Mouse (Mus musculus): ENCODE measurements around the gene Stat5a. TPM values are rescaled to one million over a fixed set of nuclear protein-coding genes. Genes with fewer than 3 reads are reported as not detected.

Stat5a gene
- polyA plus RNA-seq, 1 experiment from 2014 or later, result 1.8 TPM

- Histone ChIP-seq H3K4me2 (replicated peaks; ENCODE audit: low read depth, low read length) (no peak overlapping the region), H3K4me3 (ENCODE audit: low read depth, low read length) (no peak overlapping the region), H3K36me3 (ENCODE audit: control insufficient read depth, insufficient read depth, low read length) (no peaks in the 10 kb centered on the region), H3K27me3 (ENCODE audit: control insufficient read depth, insufficient read depth, low read length) (peaks cover 23% of the 10 kb centered on the region), H3K4me1 (replicated peaks; ENCODE audit: control insufficient read depth, insufficient read depth, low read length) (no peaks in the 10 kb centered on the region), H3K9ac (ENCODE audit: low read depth, low read length) (no peak overlapping the region), H3K27ac (ENCODE audit: low read depth, low read length) (no peak overlapping the region), H3K9me3 (ENCODE audit: control insufficient read depth, low read length) (no peaks in the 10 kb centered on the region)
- DNase-seq (ENCODE audit: low spot score) (no peak), ATAC-seq (ENCODE audit: low FRiP score) (no peak)
- WGBS, result 86% methylated on average over 7 of the region's 7 CpGs
These were observed 2.2 kb downstream of the Stat5a start for GRCm38 (mm10) chr11:100861335-100861734.

DNA sequence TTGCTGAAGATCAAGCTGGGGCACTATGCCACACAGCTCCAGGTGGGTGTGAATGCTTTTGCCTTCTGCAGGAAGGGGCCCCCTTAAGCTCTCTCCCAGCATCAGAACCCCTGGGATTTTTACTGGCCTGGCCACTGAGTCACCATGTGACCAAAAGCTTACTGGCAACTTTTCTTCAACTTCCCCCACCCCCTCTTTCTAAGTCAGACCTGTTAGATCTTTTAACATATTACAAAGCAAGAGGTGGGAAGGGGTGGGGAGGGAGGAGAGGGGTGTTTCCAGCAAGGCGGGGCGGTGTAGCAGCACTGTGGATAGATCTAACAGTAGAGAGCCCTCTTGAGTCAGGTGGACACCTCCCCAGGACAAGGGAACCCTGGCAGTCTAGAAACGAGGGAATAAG is 2.7 kb downstream of the Stat5a start:
- Histone ChIP-seq H3K36me3 (ENCODE audit: control insufficient read depth, insufficient read depth, low read length) (no peaks in the 10 kb centered on the region), H3K4me2 (replicated peaks; ENCODE audit: low read depth, low read length) (no peak overlapping the region), H3K27me3 (ENCODE audit: control insufficient read depth, insufficient read depth, low read length) (peaks cover 23% of the 10 kb centered on the region), H3K27ac (ENCODE audit: low read depth, low read length) (no peak overlapping the region), H3K9me3 (ENCODE audit: control insufficient read depth, low read length) (no peaks in the 10 kb centered on the region), H3K4me1 (replicated peaks; ENCODE audit: control insufficient read depth, insufficient read depth, low read length) (no peaks in the 10 kb centered on the region), H3K4me3 (ENCODE audit: low read depth, low read length) (no peak overlapping the region), H3K9ac (ENCODE audit: low read depth, low read length) (no peak overlapping the region)
- DNase-seq (ENCODE audit: low spot score) (no peak), ATAC-seq (ENCODE audit: low FRiP score) (no peak)
- WGBS, result 25% methylated on average over 3 of the region's 3 CpGs

GRCm38 (mm10) chr11:100863141-100863540 is 4.0 kb downstream of the Stat5a start:
- no peaks in the 10 kb centered on the region for H3K4me1 ChIP-seq (replicated peaks; ENCODE audit: control insufficient read depth, insufficient read depth, low read length)
- H3K9me3 ChIP-seq (ENCODE audit: control insufficient read depth, low read length), result no peaks in the 10 kb centered on the region
- no peak overlapping the region for H3K27ac ChIP-seq (ENCODE audit: low read depth, low read length)
- no peak overlapping the region for H3K9ac ChIP-seq (ENCODE audit: low read depth, low read length)
- no peak overlapping the region for H3K4me3 ChIP-seq (ENCODE audit: low read depth, low read length)
- H3K36me3 ChIP-seq (ENCODE audit: control insufficient read depth, insufficient read depth, low read length), result no peaks in the 10 kb centered on the region
- peaks cover 23% of the 10 kb centered on the region for H3K27me3 ChIP-seq (ENCODE audit: control insufficient read depth, insufficient read depth, low read length)
- no peak for ATAC-seq (ENCODE audit: low FRiP score)
- 93% methylated on average over 10 of the region's 10 CpGs for WGBS
- no peak overlapping the region for H3K4me2 ChIP-seq (replicated peaks; ENCODE audit: low read depth, low read length)
- no peak for DNase-seq (ENCODE audit: low spot score)

DNA sequence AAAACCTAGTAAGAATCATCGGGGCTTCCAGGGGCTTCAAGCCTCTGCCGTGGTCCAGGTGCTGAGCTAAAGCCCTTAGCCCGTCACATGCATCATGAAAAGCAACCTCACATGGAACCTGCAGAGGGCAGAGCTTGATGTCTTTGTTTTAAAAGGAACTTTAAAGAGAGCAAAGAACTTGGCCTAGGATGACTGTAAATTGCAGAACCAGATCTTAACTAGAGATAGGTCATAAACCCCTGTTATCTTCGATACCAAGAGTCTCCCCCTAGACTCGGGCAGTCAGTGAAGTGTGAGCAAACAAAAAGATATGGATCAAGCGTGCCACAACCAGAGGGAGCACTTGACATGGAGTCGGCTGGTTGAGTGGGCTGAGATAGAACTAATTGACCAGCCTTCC is 6.5 kb downstream of the Stat5a start:
- Histone ChIP-seq H3K27me3 (ENCODE audit: control insufficient read depth, insufficient read depth, low read length) (peaks cover 11% of the 10 kb centered on the region), H3K4me2 (replicated peaks; ENCODE audit: low read depth, low read length) (no peak overlapping the region), H3K9me3 (ENCODE audit: control insufficient read depth, low read length) (no peaks in the 10 kb centered on the region), H3K4me1 (replicated peaks; ENCODE audit: control insufficient read depth, insufficient read depth, low read length) (no peaks in the 10 kb centered on the region), H3K36me3 (ENCODE audit: control insufficient read depth, insufficient read depth, low read length) (no peaks in the 10 kb centered on the region), H3K27ac (ENCODE audit: low read depth, low read length) (no peak overlapping the region), H3K4me3 (ENCODE audit: low read depth, low read length) (no peak overlapping the region), H3K9ac (ENCODE audit: low read depth, low read length) (no peak overlapping the region)
- DNase-seq (ENCODE audit: low spot score), result no peak
- ATAC-seq (ENCODE audit: low FRiP score), result no peak
- 89% methylated on average over 7 of the region's 7 CpGs for WGBS

GRCm38 (mm10) chr11:100870256-100870967 is 11.3 kb downstream of the Stat5a start:
- ATAC-seq (ENCODE audit: low FRiP score) (no peak), DNase-seq (ENCODE audit: low spot score) (no peak)
- Histone ChIP-seq H3K4me2 (replicated peaks; ENCODE audit: low read depth, low read length) (no peak overlapping the region), H3K27ac (ENCODE audit: low read depth, low read length) (no peak overlapping the region), H3K9ac (ENCODE audit: low read depth, low read length) (no peak overlapping the region), H3K9me3 (ENCODE audit: control insufficient read depth, low read length) (no peaks in the 10 kb centered on the region), H3K4me3 (ENCODE audit: low read depth, low read length) (no peak overlapping the region), H3K4me1 (replicated peaks; ENCODE audit: control insufficient read depth, insufficient read depth, low read length) (no peaks in the 10 kb centered on the region), H3K36me3 (ENCODE audit: control insufficient read depth, insufficient read depth, low read length) (no peaks in the 10 kb centered on the region), H3K27me3 (ENCODE audit: control insufficient read depth, insufficient read depth, low read length) (no peaks in the 10 kb centered on the region)
- WGBS, result 87% methylated on average over 10 of the region's 10 CpGs

- ATAC-seq (ENCODE audit: low FRiP score) (no peak), DNase-seq (ENCODE audit: low spot score) (no peak)
- no peak overlapping the region for H3K4me3 ChIP-seq (ENCODE audit: low read depth, low read length)
- H3K9ac ChIP-seq (ENCODE audit: low read depth, low read length), result no peak overlapping the region
- no peak overlapping the region for H3K27ac ChIP-seq (ENCODE audit: low read depth, low read length)
- H3K27me3 ChIP-seq (ENCODE audit: control insufficient read depth, insufficient read depth, low read length), result no peaks in the 10 kb centered on the region
- H3K9me3 ChIP-seq (ENCODE audit: control insufficient read depth, low read length), result no peaks in the 10 kb centered on the region
- no peaks in the 10 kb centered on the region for H3K4me1 ChIP-seq (replicated peaks; ENCODE audit: control insufficient read depth, insufficient read depth, low read length)
- WGBS, result 81% methylated on average over 8 of the region's 8 CpGs
- no peak overlapping the region for H3K4me2 ChIP-seq (replicated peaks; ENCODE audit: low read depth, low read length)
- no peaks in the 10 kb centered on the region for H3K36me3 ChIP-seq (ENCODE audit: control insufficient read depth, insufficient read depth, low read length)
These were observed 11.8 kb downstream of the Stat5a start for GRCm38 (mm10) chr11:100870968-100871350.

- ATAC-seq (ENCODE audit: low FRiP score) (no peak), DNase-seq (ENCODE audit: low spot score) (no peak)
- Histone ChIP-seq H3K4me1 (replicated peaks; ENCODE audit: control insufficient read depth, insufficient read depth, low read length) (no peaks in the 10 kb centered on the region), H3K36me3 (ENCODE audit: control insufficient read depth, insufficient read depth, low read length) (no peaks in the 10 kb centered on the region), H3K27me3 (ENCODE audit: control insufficient read depth, insufficient read depth, low read length) (no peaks in the 10 kb centered on the region), H3K27ac (ENCODE audit: low read depth, low read length) (no peak overlapping the region), H3K9ac (ENCODE audit: low read depth, low read length) (no peak overlapping the region), H3K4me2 (replicated peaks; ENCODE audit: low read depth, low read length) (no peak overlapping the region), H3K9me3 (ENCODE audit: control insufficient read depth, low read length) (no peaks in the 10 kb centered on the region), H3K4me3 (ENCODE audit: low read depth, low read length) (no peak overlapping the region)
- 73% methylated on average over 3 of the region's 3 CpGs for WGBS
These were observed 16.6 kb downstream of the Stat5a start for GRCm38 (mm10) chr11:100875761-100876160.

- Histone ChIP-seq H3K9ac (ENCODE audit: low read depth, low read length) (no peak overlapping the region), H3K36me3 (ENCODE audit: control insufficient read depth, insufficient read depth, low read length) (no peaks in the 10 kb centered on the region), H3K4me1 (replicated peaks; ENCODE audit: control insufficient read depth, insufficient read depth, low read length) (no peaks in the 10 kb centered on the region), H3K9me3 (ENCODE audit: control insufficient read depth, low read length) (no peaks in the 10 kb centered on the region), H3K4me2 (replicated peaks; ENCODE audit: low read depth, low read length) (no peak overlapping the region), H3K4me3 (ENCODE audit: low read depth, low read length) (no peak overlapping the region), H3K27me3 (ENCODE audit: control insufficient read depth, insufficient read depth, low read length) (no peaks in the 10 kb centered on the region), H3K27ac (ENCODE audit: low read depth, low read length) (no peak overlapping the region)
- ATAC-seq (ENCODE audit: low FRiP score) (no peak), DNase-seq (ENCODE audit: low spot score) (no peak)
- 82% methylated on average over 15 of the region's 15 CpGs for WGBS
These were observed 20.3 kb downstream of the Stat5a start for GRCm38 (mm10) chr11:100879321-100880078.

DNA sequence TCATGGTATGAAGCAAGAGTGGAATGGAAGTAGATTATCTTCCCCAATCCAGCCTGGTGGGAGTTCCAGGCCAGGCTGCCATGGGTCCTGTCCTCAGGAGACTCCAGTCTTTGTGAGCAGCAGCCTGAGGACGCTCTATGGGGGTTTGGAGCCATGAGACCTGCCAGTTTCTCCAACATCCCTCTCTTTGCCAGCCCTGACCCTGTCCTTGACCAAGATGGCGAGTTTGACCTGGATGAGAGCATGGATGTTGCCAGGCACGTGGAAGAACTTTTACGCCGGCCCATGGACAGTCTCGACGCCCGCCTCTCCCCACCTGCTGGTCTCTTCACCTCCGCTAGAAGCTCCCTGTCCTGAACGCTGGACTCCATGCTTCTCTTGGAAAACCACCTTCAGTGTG is 24.5 kb downstream of the Stat5a start:
- Histone ChIP-seq H3K4me3 (ENCODE audit: low read depth, low read length) (no peak overlapping the region), H3K4me2 (replicated peaks; ENCODE audit: low read depth, low read length) (no peak overlapping the region), H3K4me1 (replicated peaks; ENCODE audit: control insufficient read depth, insufficient read depth, low read length) (no peaks in the 10 kb centered on the region), H3K27ac (ENCODE audit: low read depth, low read length) (no peak overlapping the region), H3K9me3 (ENCODE audit: control insufficient read depth, low read length) (no peaks in the 10 kb centered on the region), H3K27me3 (ENCODE audit: control insufficient read depth, insufficient read depth, low read length) (no peaks in the 10 kb centered on the region), H3K36me3 (ENCODE audit: control insufficient read depth, insufficient read depth, low read length) (no peaks in the 10 kb centered on the region), H3K9ac (ENCODE audit: low read depth, low read length) (no peak overlapping the region)
- DNase-seq (ENCODE audit: low spot score), result no peak
- WGBS, result 96% methylated on average over 10 of the region's 10 CpGs
- ATAC-seq (ENCODE audit: low FRiP score), result no peak
